Comparison of ENCODE assay signal across 20 mouse cellular contexts in genomic region chr7:115446481-115447016, GRCm38 (mm10).
DNase-seq lines count a peak whose midpoint lies in the region; ATAC-seq and TF ChIP-seq lines count a peak whose summit lies in the region.
"Had no signal": no experiment of that assay in that cellular context is flagged by ENCODE, and none has a peak within 500 bp of the region (broad histone marks: within the 10 kb centered on the region; RNA-seq: fewer than 3 reads in every experiment).

No protein-coding gene starts in this region.

- no peak for TF ChIP-seq CTCF in lung, adult 2 months (IDR thresholded peaks at IDR 0.05; ENCODE audit: insufficient read depth, low read length)

- no peak overlapping the region for H3K4me2 ChIP-seq in kidney, embryonic 15.5 days
- H3K4me2 ChIP-seq in liver, embryonic 12.5 days, result no peak overlapping the region
- no peak overlapping the region for H3K4me2 ChIP-seq in forebrain, embryonic 15.5 days (replicated peaks)
- H3K4me2 ChIP-seq: embryonic facial prominence, embryonic 15.5 days; heart, embryonic 13.5 days; hindbrain, embryonic 14.5 days; intestine, embryonic 15.5 days; liver, embryonic 13.5 days had no signal

- no peak for ATAC-seq in kidney, embryonic 15.5 days (replicated peaks; ENCODE audit: low FRiP score)
- no peak for ATAC-seq in liver, embryonic 12.5 days
- ATAC-seq in forebrain, embryonic 15.5 days (replicated peaks), result no peak
- ATAC-seq: intestine, embryonic 15.5 days had no signal

- no peak overlapping the region for H3K27ac ChIP-seq in kidney, embryonic 15.5 days
- no peak overlapping the region for H3K27ac ChIP-seq in liver, embryonic 12.5 days
- H3K27ac ChIP-seq in forebrain, embryonic 15.5 days (replicated peaks), result no peak overlapping the region
- H3K27ac ChIP-seq: embryonic facial prominence, embryonic 15.5 days; forebrain, embryonic 10.5 days; heart, embryonic 13.5 days; hindbrain, embryonic 14.5 days; intestine, embryonic 15.5 days; liver, embryonic 13.5 days; stomach, postnatal 0 days had no signal

- WGBS in kidney, embryonic 15.5 days, result 38% methylated on average over 6 of the region's 6 CpGs
- WGBS in lung, adult 2 months, result 45% methylated on average over 6 of the region's 6 CpGs
- 43% methylated on average over 6 of the region's 6 CpGs for WGBS in liver, embryonic 12.5 days (ENCODE audit: insufficient replicate concordance)
- 28% methylated on average over 6 of the region's 6 CpGs for WGBS in forebrain, embryonic 15.5 days

- H3K4me1 ChIP-seq in kidney, embryonic 15.5 days, result peaks cover 8% of the 10 kb centered on the region
- no peaks in the 10 kb centered on the region for H3K4me1 ChIP-seq in lung, adult 2 months (ENCODE audit: control insufficient read depth, insufficient read depth, low read length)
- no peaks in the 10 kb centered on the region for H3K4me1 ChIP-seq in liver, embryonic 12.5 days
- peaks cover 8% of the 10 kb centered on the region for H3K4me1 ChIP-seq in forebrain, embryonic 15.5 days
- H3K4me1 ChIP-seq: megakaryocyte, embryonic 14.5 days had no signal

- no peaks in the 10 kb centered on the region for H3K9me3 ChIP-seq in kidney, embryonic 15.5 days (replicated peaks)
- no peaks in the 10 kb centered on the region for H3K9me3 ChIP-seq in liver, embryonic 12.5 days (replicated peaks)
- H3K9me3 ChIP-seq in forebrain, embryonic 15.5 days, result no peaks in the 10 kb centered on the region
- H3K9me3 ChIP-seq: embryonic facial prominence, embryonic 15.5 days; forebrain, embryonic 10.5 days; heart, embryonic 13.5 days; intestine, embryonic 15.5 days; liver, embryonic 13.5 days; megakaryocyte, embryonic 14.5 days had no signal

- no peak for TF ChIP-seq POLR2A in lung, adult 2 months (IDR thresholded peaks at IDR 0.05; ENCODE audit: borderline replicate concordance, extremely low read depth, low read depth, low read length)

- H3K27me3 ChIP-seq in kidney, embryonic 15.5 days, result no peaks in the 10 kb centered on the region
- no peaks in the 10 kb centered on the region for H3K27me3 ChIP-seq in liver, embryonic 12.5 days (replicated peaks)
- H3K27me3 ChIP-seq in forebrain, embryonic 15.5 days, result no peaks in the 10 kb centered on the region
- H3K27me3 ChIP-seq: heart, embryonic 13.5 days; intestine, embryonic 15.5 days; liver, embryonic 13.5 days had no signal

- DNase-seq in kidney, adult 11 months, result peak; percentile 35
- peak; percentile 25 for DNase-seq in lung, postnatal 10 days
- DNase-seq in lung, adult 2 months, result no peak
- peak; percentile 15 for DNase-seq in kidney, postnatal 14 days
- peak; percentile 72 for DNase-seq in yolk sac, embryonic 10.5 days (ENCODE audit: low spot score)
- DNase-seq: B cell, adult 2 months; cerebellum, adult 8-10 months; layer of hippocampus, postnatal 36 days; liver, embryonic 13.5 days; lung, postnatal 14 days had no signal

- H3K4me3 ChIP-seq in kidney, embryonic 15.5 days (replicated peaks), result no peak overlapping the region
- no peak overlapping the region for H3K4me3 ChIP-seq in lung, adult 2 months (replicated peaks; ENCODE audit: extremely low read depth, low read depth, low read length)
- H3K4me3 ChIP-seq in liver, embryonic 12.5 days, result no peak overlapping the region
- no peak overlapping the region for H3K4me3 ChIP-seq in forebrain, embryonic 15.5 days
- H3K4me3 ChIP-seq: embryonic facial prominence, embryonic 15.5 days; forebrain, embryonic 10.5 days; heart, embryonic 13.5 days; intestine, embryonic 15.5 days; liver, embryonic 13.5 days; megakaryocyte, embryonic 14.5 days had no signal

- no peaks in the 10 kb centered on the region for H3K36me3 ChIP-seq in kidney, embryonic 15.5 days
- H3K36me3 ChIP-seq in liver, embryonic 12.5 days, result no peaks in the 10 kb centered on the region
- H3K36me3 ChIP-seq in forebrain, embryonic 15.5 days, result no peaks in the 10 kb centered on the region
- H3K36me3 ChIP-seq: embryonic facial prominence, embryonic 15.5 days; forebrain, embryonic 10.5 days; heart, embryonic 13.5 days; intestine, embryonic 15.5 days; liver, embryonic 13.5 days had no signal

- H3K9ac ChIP-seq in kidney, embryonic 15.5 days, result no peak overlapping the region
- no peak overlapping the region for H3K9ac ChIP-seq in liver, embryonic 12.5 days
- no peak overlapping the region for H3K9ac ChIP-seq in forebrain, embryonic 15.5 days (replicated peaks)
- H3K9ac ChIP-seq: embryonic facial prominence, embryonic 15.5 days; heart, embryonic 13.5 days; hindbrain, embryonic 14.5 days; intestine, embryonic 15.5 days; liver, embryonic 13.5 days had no signal
